Mouse (Mus musculus) stomach, postnatal 0 days (tissue): ENCODE measurements around the gene Ccer2. TPM values are rescaled to one million over a fixed set of nuclear protein-coding genes. Genes with fewer than 3 reads are reported as not detected.

Experiments used
- ATAC-seq: fragments of 200-750 bp; cut with Nextera tagmentation; 2 replicates; pipeline ENCODE4 v1.8.0; 2017; ENCODE audit not compliant: low FRiP score, low TSS enrichment
- DNase-seq: peaks from one replicate; pipeline ENCODE4 v3.0.0-alpha.2; 2016; ENCODE audit warnings: low spot score
- H3K27ac ChIP-seq: fragments of 300-500 bp; sonication (generic); replicated peaks from 2 replicates; pipeline ENCODE4 v1.5.1; 2014; ENCODE audit warnings: mild to moderate bottlenecking, control low read depth
- H3K27me3 ChIP-seq: fragments of 300-500 bp; sonication (generic); 2 replicates; pipeline ENCODE4 v1.6.1; 2014; ENCODE audit warnings: low read length; ENCODE audit not compliant: control insufficient read depth, insufficient read depth
- H3K36me3 ChIP-seq: fragments of 300-500 bp; sonication (generic); 2 replicates; pipeline ENCODE4 v1.6.1; 2014; ENCODE audit warnings: low read length, mixed read lengths; ENCODE audit not compliant: control insufficient read depth, insufficient read depth
- H3K4me1 ChIP-seq: fragments of 300-500 bp; sonication (generic); replicated peaks from 2 replicates; pipeline ENCODE4 v1.6.1; 2014; ENCODE audit warnings: antibody characterized with exemption; ENCODE audit not compliant: control insufficient read depth, insufficient read depth
- H3K4me2 ChIP-seq: fragments of 300-500 bp; sonication (generic); replicated peaks from 2 replicates; pipeline ENCODE4 v1.6.1; 2014; ENCODE audit warnings: low read depth, mild to moderate bottlenecking, control low read depth, moderate library complexity
- H3K4me3 ChIP-seq: fragments of 300-500 bp; sonication (generic); 2 replicates; pipeline ENCODE4 v1.5.1; 2014; ENCODE audit warnings: low read depth, low read length, control low read depth
- H3K9ac ChIP-seq: fragments of 300-500 bp; sonication (generic); 2 replicates; pipeline ENCODE4 v1.6.1; 2014; ENCODE audit warnings: mild to moderate bottlenecking, low read length, control low read depth, mixed read lengths
- H3K9me3 ChIP-seq: fragments of 300-500 bp; sonication (generic); 2 replicates; pipeline ENCODE4 v1.6.1; 2016; ENCODE audit warnings: low read length; ENCODE audit not compliant: control insufficient read depth
- CTCF ChIP-seq: IDR thresholded peaks from 2 replicates; pipeline ENCODE4 v1.5.1; 2016; ENCODE audit warnings: antibody characterized with exemption, low read depth, mild to moderate bottlenecking, moderate library complexity
- EP300 ChIP-seq: optimal IDR thresholded peaks from 2 replicates; pipeline ENCODE3; 2016; ENCODE audit warnings: antibody characterized with exemption
- WGBS: fragments of 180-500 bp; shearing (Covaris S2); extraction: QIAGEN DNeasy Blood & Tissue Kit; methylation state at CpG from one replicate; pipeline ENCODE4 v1.1.7; 2014; 5-methylcytosine and 5-hydroxymethylcytosine counted together
- polyA plus RNA-seq: library from polyadenylated mRNA; unstranded; fragments of >200 nt; fragmentation: Nextera tagmentation; extraction: Ambion mirVana; gene quantifications from 2 replicates; pipeline ENCODE4 v1.2.1, GENCODE M21; 2015

Ccer2 gene
- polyA plus RNA-seq, 1 experiment from 2014 or later = not detected

DNA sequence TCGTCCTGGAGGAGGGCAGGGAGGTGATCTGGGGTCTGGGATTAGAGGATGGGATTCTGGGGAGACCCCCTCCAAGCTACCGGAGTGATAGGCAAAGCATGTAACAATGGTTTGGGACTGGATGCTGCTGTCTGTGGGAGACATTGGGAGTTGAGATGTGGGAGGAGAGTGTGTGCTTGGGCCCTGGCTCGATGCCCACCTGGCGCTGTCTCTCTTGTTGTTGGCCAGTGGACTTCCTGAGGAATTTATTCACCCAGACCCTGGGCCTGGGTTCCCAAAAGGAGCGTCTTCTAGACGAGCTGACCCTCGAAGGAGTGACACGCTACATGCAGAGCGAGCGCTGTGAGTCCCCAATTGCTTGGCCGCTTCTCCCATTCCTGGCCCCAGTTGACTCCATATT is 15.9 kb downstream of the Ccer2 start:
- 82% methylated on average over 11 of the region's 11 CpGs for WGBS

GRCm38 (mm10) chr7:28773163-28773562 is 17.2 kb downstream of the Ccer2 start:
- no peak for TF ChIP-seq EP300
- TF ChIP-seq CTCF = no peak
- Histone ChIP-seq H3K9ac (no peak overlapping the region; the same call in 1 of the 2 replicates), H3K27me3 (no peaks in the 10 kb centered on the region), H3K36me3 (peaks cover 9% of the 10 kb centered on the region), H3K4me3 (no peak overlapping the region), H3K27ac (no peak overlapping the region), H3K4me2 (no peak overlapping the region), H3K4me1 (no peaks in the 10 kb centered on the region), H3K9me3 (no peaks in the 10 kb centered on the region)
- WGBS = 70% methylated on average over 3 of the region's 3 CpGs
- no peak for ATAC-seq
- no peak for DNase-seq

More for the DNA sequence above, 15.9 kb downstream of the Ccer2 start:
- Histone ChIP-seq H3K36me3 (peaks cover 7% of the 10 kb centered on the region), H3K4me1 (peaks cover 5% of the 10 kb centered on the region), H3K4me3 (no peak overlapping the region), H3K27ac (no peak overlapping the region), H3K4me2 (no peak overlapping the region), H3K27me3 (no peaks in the 10 kb centered on the region), H3K9me3 (no peaks in the 10 kb centered on the region), H3K9ac (no peak overlapping the region)
- DNase-seq (no peak), ATAC-seq (no peak)
- TF ChIP-seq EP300 = no peak
- no peak for TF ChIP-seq CTCF

- H3K27ac ChIP-seq = no peak overlapping the region
- TF ChIP-seq CTCF = no peak
- TF ChIP-seq EP300 = no peak
- H3K36me3 ChIP-seq = peaks cover 9% of the 10 kb centered on the region
- no peaks in the 10 kb centered on the region for H3K27me3 ChIP-seq
- H3K4me3 ChIP-seq = no peak overlapping the region
- H3K4me2 ChIP-seq = no peak overlapping the region
- no peaks in the 10 kb centered on the region for H3K4me1 ChIP-seq
- no peaks in the 10 kb centered on the region for H3K9me3 ChIP-seq
- WGBS = 87% methylated on average over 12 of the region's 12 CpGs
- DNase-seq = no peak
- H3K9ac ChIP-seq = no peak overlapping the region
- no peak for ATAC-seq
Measured at GRCm38 (mm10) chr7:28774164-28774563, 18.2 kb downstream of the Ccer2 start.

DNA sequence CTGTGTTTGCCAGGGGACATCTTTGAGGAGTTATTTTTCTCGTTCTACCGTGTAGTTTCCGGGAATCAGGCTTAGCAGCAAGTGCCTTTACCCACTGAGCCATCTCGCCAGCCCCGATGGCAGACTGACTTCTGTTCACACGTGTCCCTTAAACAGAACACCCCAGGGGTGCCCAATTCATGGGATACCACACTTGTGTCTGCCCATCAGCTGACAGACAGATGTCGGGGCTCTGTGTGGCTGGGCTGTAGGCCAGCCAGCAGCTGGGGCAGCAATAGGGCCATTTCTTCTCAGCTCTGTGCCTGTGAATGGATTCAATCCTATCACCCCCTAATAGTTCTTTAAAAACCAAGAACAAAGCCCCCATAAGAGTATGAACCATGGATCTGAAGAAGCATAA is 19.2 kb downstream of the Ccer2 start:
- H3K4me3 ChIP-seq = no peak overlapping the region
- no peaks in the 10 kb centered on the region for H3K4me1 ChIP-seq
- WGBS = 88% methylated on average over 7 of the region's 7 CpGs
- no peak for DNase-seq
- H3K9ac ChIP-seq = no peak overlapping the region
- H3K36me3 ChIP-seq = peaks cover 9% of the 10 kb centered on the region
- H3K27me3 ChIP-seq = no peaks in the 10 kb centered on the region
- TF ChIP-seq CTCF (no peak), EP300 (no peak)
- no peak for ATAC-seq
- no peaks in the 10 kb centered on the region for H3K9me3 ChIP-seq
- no peak overlapping the region for H3K4me2 ChIP-seq
- H3K27ac ChIP-seq = no peak overlapping the region

DNA sequence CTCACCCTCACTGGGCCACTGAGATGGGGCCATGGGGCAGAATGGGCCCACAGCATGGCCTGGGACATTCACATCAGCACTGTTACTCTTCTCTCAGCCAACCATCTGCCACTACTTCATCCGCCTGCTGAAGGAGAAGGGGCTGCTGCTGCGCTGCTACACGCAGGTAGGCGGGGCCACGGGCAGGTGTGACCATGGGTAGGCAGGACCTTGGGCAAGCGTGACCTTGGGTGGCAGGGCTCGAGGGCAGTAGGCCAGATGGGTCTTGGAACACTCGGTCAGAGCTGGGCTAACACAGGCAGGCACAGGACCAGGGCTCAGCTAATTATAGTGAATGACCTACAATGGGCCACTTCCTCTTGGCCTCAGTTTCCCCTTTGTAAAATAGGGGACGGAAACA is 22.9 kb downstream of the Ccer2 start:
- 79% methylated on average over 9 of the region's 9 CpGs for WGBS
- no peak overlapping the region for H3K9ac ChIP-seq
- no peak overlapping the region for H3K27ac ChIP-seq
- H3K4me1 ChIP-seq = 0 out of 2 replicates have a peak, but pooled peaks cover 3% of the 10 kb centered on the region
- no peak overlapping the region for H3K4me2 ChIP-seq
- DNase-seq (no peak), ATAC-seq (no peak)
- TF ChIP-seq EP300 (no peak), CTCF (no peak)
- H3K36me3 ChIP-seq = peaks cover 12% of the 10 kb centered on the region
- H3K4me3 ChIP-seq = no peak overlapping the region
- H3K27me3 ChIP-seq = no peaks in the 10 kb centered on the region
- H3K9me3 ChIP-seq = no peaks in the 10 kb centered on the region

DNA sequence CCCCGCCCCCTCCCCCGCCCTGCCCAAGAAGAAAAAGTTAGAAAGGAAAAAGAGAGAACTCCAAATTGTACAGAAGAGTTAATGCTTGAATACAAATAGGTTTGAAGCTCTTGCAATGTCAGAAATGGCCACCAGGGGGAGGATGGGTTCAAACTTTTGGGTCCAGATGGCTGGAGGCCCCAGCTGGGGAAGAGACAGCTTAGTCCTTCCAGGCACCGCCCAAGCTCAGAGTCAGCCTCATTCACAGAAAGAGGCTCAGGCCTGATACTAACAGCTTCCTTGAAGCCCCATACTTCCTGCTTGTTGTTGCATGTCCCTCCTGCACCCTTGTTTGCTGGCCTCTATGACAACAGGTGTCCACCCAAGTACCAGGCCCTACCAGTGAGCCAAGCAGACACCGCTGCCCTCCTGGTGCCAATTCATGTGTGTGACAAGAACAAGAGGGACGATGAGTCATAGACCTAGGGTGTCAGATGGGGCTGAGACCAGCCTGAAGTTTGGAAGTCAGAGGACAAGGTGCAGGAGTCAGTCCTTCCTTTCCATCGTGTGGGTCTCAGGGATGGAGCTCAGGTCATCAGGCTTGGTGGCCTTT is 24.2 kb downstream of the Ccer2 start:
- Histone ChIP-seq H3K4me2 (no peak overlapping the region), H3K4me3 (no peak overlapping the region), H3K9ac (no peak overlapping the region), H3K4me1 (0 out of 2 replicates have a peak, but pooled peaks cover 3% of the 10 kb centered on the region), H3K27ac (peak overlapping the region; percentile 42), H3K9me3 (no peaks in the 10 kb centered on the region), H3K36me3 (peaks cover 12% of the 10 kb centered on the region), H3K27me3 (no peaks in the 10 kb centered on the region)
- DNase-seq (peak; percentile 85), ATAC-seq (peak; percentile 82)
- TF ChIP-seq CTCF = peak; percentile 86
- TF ChIP-seq EP300 = no peak
- 26% methylated on average over 6 of the region's 6 CpGs for WGBS
